Mouse (Mus musculus) embryonic facial prominence, embryonic 14.5 days (tissue): ENCODE results near the gene Trem2. TPM values are rescaled to one million over a fixed set of nuclear protein-coding genes. Genes with fewer than 3 reads are reported as not detected.

ENCODE experiments used
- ATAC-seq: fragments of 200-750 bp; cut with Nextera tagmentation; 2 replicates; pipeline ENCODE4 v1.8.0; 2017; ENCODE audit warnings: low read depth, moderate number of reproducible peaks, moderate TSS enrichment
- DNase-seq: peaks from one replicate; pipeline ENCODE4 v3.0.0-alpha.2; 2015; ENCODE audit warnings: low spot score
- H3K27ac ChIP-seq: fragments of 300-500 bp; sonication (generic); replicated peaks from 2 replicates; pipeline ENCODE4 v1.5.1; 2014; ENCODE audit warnings: low read depth, mild to moderate bottlenecking, low read length, moderate library complexity
- H3K27me3 ChIP-seq: fragments of 300-500 bp; sonication (generic); replicated peaks from 2 replicates; pipeline ENCODE4 v1.6.1; 2014; ENCODE audit warnings: low read length; ENCODE audit not compliant: control insufficient read depth, insufficient read depth
- H3K36me3 ChIP-seq: fragments of 300-500 bp; sonication (generic); 2 replicates; pipeline ENCODE4 v1.6.1; 2014; ENCODE audit warnings: low read length, mixed read lengths; ENCODE audit not compliant: control insufficient read depth, insufficient read depth
- H3K4me1 ChIP-seq: fragments of 300-500 bp; sonication (generic); 2 replicates; pipeline ENCODE4 v1.6.1; 2014; ENCODE audit warnings: antibody characterized with exemption, low read length; ENCODE audit not compliant: control insufficient read depth, insufficient read depth
- H3K4me2 ChIP-seq: fragments of 300-500 bp; sonication (generic); 2 replicates; pipeline ENCODE4 v1.6.1; 2014; ENCODE audit warnings: low read depth, mild to moderate bottlenecking, low read length, moderate library complexity, mixed read lengths
- H3K4me3 ChIP-seq: fragments of 300-500 bp; sonication (generic); 2 replicates; pipeline ENCODE4 v1.5.1; 2014; ENCODE audit warnings: low read depth, mild to moderate bottlenecking, low read length
- H3K9ac ChIP-seq: fragments of 300-500 bp; sonication (generic); 2 replicates; pipeline ENCODE4 v1.6.1; 2014; ENCODE audit warnings: low read depth, mild to moderate bottlenecking, low read length, moderate library complexity, mixed read lengths
- H3K9me3 ChIP-seq: fragments of 300-500 bp; sonication (generic); 2 replicates; pipeline ENCODE4 v1.6.1; 2016; ENCODE audit warnings: low read length; ENCODE audit not compliant: control insufficient read depth
- WGBS: fragments of 180-500 bp; shearing (Covaris S2); extraction: QIAGEN DNeasy Blood & Tissue Kit; methylation state at CpG from one replicate; pipeline ENCODE4 v1.1.7; 2014; 5-methylcytosine and 5-hydroxymethylcytosine counted together
- polyA plus RNA-seq: library from polyadenylated mRNA; unstranded; fragments of >200 nt; fragmentation: Nextera tagmentation; extraction: Ambion mirVana; gene quantifications from 2 replicates; pipeline ENCODE4 v1.2.1, GENCODE M21; 2014

The Trem2 gene
- polyA plus RNA-seq, 1 experiment from 2014 or later = 6.6 TPM

DNA sequence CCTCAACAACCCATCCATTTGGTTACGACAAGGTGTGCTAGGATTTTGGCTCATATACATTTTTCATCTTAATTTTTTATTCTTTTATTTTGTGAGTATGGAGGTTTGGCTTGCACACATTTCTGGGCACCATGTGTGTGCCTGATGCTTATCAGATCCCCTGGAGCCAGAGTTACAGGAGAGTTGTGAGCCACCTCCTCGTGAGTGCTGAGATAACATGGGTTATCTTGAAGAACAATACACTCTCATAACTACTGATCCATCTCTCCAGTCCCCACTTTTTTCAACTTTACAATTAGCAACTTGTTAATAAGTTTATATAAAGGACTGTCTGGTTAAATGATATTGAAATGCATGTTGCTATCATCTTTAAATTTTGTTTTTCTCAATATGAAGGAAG lies 24.9 kb upstream of the Trem2 start:
- H3K4me2 ChIP-seq = no peak overlapping the region
- 79% methylated on average over 2 of the region's 2 CpGs for WGBS
- H3K9ac ChIP-seq = no peak overlapping the region
- no peaks in the 10 kb centered on the region for H3K27me3 ChIP-seq
- H3K36me3 ChIP-seq = no peaks in the 10 kb centered on the region
- no peak overlapping the region for H3K4me3 ChIP-seq
- no peak overlapping the region for H3K27ac ChIP-seq
- DNase-seq (no peak), ATAC-seq (no peak)
- no peaks in the 10 kb centered on the region for H3K9me3 ChIP-seq
- peaks cover 2% of the 10 kb centered on the region; the same call in 1 of the 2 replicates for H3K4me1 ChIP-seq

- Histone ChIP-seq H3K9me3 (no peaks in the 10 kb centered on the region), H3K27me3 (no peaks in the 10 kb centered on the region), H3K4me1 (peaks cover 3% of the 10 kb centered on the region; the same call in 1 of the 2 replicates), H3K4me3 (no peak overlapping the region), H3K4me2 (no peak overlapping the region), H3K36me3 (no peaks in the 10 kb centered on the region), H3K27ac (no peak overlapping the region), H3K9ac (no peak overlapping the region)
- ATAC-seq = no peak
- no peak for DNase-seq
- 80% methylated on average over 3 of the region's 3 CpGs for WGBS
Observed at GRCm38 (mm10) chr17:48323236-48323635, 23.0 kb upstream of the Trem2 start.

DNA sequence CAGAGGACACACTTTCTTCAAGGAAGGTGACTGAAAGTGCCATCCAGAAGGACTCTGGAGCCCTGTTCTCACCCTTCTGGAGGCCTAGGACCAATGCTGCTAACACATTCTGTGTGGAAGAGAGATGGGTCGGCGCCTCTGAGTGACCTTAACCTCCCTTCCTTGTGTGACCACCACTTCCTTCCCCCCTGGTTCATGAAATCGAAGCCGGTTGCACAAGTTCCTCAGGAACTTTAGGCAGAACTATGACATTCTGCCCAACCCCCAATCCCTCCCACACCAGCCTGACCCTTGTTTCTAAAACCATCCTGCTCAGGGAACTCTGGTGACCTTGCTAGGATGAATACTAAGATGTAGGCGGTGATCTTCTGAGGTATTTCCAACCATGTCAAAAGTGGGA lies 21.9 kb upstream of the Trem2 start:
- ATAC-seq = no peak
- Histone ChIP-seq H3K27ac (no peak overlapping the region), H3K4me2 (no peak overlapping the region), H3K4me3 (no peak overlapping the region), H3K36me3 (no peaks in the 10 kb centered on the region), H3K4me1 (peaks cover 3% of the 10 kb centered on the region; the same call in 1 of the 2 replicates), H3K9me3 (no peaks in the 10 kb centered on the region), H3K27me3 (no peaks in the 10 kb centered on the region), H3K9ac (no peak overlapping the region)
- whole genome bisulfite sequencing = 85% methylated on average over 5 of the region's 5 CpGs
- DNase-seq = no peak

- Histone ChIP-seq H3K4me2 (no peak overlapping the region), H3K4me3 (no peak overlapping the region), H3K36me3 (no peaks in the 10 kb centered on the region), H3K27ac (no peak overlapping the region), H3K9me3 (no peaks in the 10 kb centered on the region), H3K9ac (no peak overlapping the region), H3K4me1 (peaks cover 3% of the 10 kb centered on the region; the same call in 1 of the 2 replicates), H3K27me3 (no peaks in the 10 kb centered on the region)
- no peak for ATAC-seq
- DNase-seq = no peak
- 89% methylated on average over 6 of the region's 6 CpGs for WGBS
Observed at GRCm38 (mm10) chr17:48325093-48325492, 21.1 kb upstream of the Trem2 start.

DNA sequence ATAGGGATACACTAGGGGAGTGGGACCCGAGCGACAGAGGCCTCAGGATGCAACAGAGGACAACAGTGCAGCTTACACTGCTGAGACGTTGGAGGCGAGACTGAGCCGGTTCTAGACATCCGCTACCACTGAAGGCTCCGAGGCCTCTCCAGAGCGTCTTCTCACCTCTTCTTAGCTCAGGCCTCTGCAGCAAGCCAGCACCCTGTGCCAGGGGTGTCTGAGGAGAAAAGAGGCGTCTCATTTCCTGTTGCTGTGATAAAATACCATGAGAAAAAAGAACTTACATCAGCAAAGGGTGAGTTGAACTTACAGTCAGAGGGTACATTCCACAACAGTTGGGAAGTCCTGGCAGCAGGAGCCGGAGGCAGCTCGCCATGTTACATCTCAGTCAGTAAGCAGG lies 20.6 kb upstream of the Trem2 start:
- Histone ChIP-seq H3K27me3 (no peaks in the 10 kb centered on the region), H3K4me3 (no peak overlapping the region), H3K4me2 (no peak overlapping the region), H3K9ac (no peak overlapping the region), H3K36me3 (no peaks in the 10 kb centered on the region), H3K4me1 (peaks cover 3% of the 10 kb centered on the region; the same call in 1 of the 2 replicates), H3K9me3 (no peaks in the 10 kb centered on the region), H3K27ac (no peak overlapping the region)
- 93% methylated on average over 11 of the region's 11 CpGs for WGBS
- DNase-seq (no peak), ATAC-seq (no peak)

DNA sequence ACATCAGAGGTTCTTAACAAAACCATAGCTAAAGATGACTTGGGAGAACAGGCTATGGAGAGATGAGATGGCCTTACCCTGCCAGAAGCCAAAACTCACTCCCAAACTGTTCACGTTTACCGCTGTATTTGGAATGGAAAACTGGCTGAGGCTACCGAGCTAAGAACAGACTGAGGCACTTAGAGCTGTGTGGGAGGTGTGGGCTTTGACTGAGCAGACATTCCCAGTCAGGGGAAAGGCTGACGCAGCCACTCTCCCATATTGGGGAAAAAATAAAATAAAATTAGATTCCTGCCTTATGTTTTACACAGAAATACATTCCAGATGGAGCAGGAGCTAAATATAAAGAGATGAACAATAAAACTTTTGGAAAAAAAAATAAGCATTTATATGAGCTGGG lies 19.5 kb upstream of the Trem2 start:
- Histone ChIP-seq H3K4me1 (peaks cover 3% of the 10 kb centered on the region; the same call in 1 of the 2 replicates), H3K4me3 (no peak overlapping the region), H3K9me3 (no peaks in the 10 kb centered on the region), H3K36me3 (no peaks in the 10 kb centered on the region), H3K27ac (peak overlapping the region; percentile 42), H3K27me3 (no peaks in the 10 kb centered on the region), H3K4me2 (no peak overlapping the region), H3K9ac (no peak overlapping the region)
- ATAC-seq (no peak), DNase-seq (peak; percentile 63)
- 51% methylated on average over 4 of the region's 4 CpGs for WGBS

GRCm38 (mm10) chr17:48332524-48332923 lies 13.7 kb upstream of the Trem2 start:
- DNase-seq = no peak

DNA sequence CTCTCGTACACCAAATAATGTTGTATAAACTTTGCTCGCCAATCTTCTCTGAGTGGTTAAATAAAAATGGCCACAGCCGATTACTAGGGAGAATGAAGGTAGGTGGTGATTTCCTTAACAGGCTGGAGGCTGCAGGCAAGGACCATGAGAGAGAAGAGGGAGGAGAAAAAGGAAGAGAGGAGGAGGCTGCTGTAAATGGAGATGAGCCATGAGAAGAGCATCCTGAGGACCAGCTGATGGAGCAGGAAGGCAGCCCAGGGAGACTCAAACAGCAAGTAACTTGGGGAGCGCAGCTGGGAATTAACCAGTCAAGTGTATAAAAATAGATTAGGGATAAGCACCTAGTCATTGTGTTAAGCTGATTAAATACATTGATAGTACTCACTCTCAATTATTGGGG lies 12.0 kb upstream of the Trem2 start:
- whole genome bisulfite sequencing = 86% methylated on average over 4 of the region's 4 CpGs
- ATAC-seq = no peak

More at GRCm38 (mm10) chr17:48332524-48332923, 13.7 kb upstream of the Trem2 start:
- Histone ChIP-seq H3K27me3 (no peaks in the 10 kb centered on the region), H3K4me2 (no peak overlapping the region), H3K27ac (no peak overlapping the region), H3K9ac (no peak overlapping the region), H3K36me3 (no peaks in the 10 kb centered on the region), H3K4me3 (no peak overlapping the region), H3K9me3 (no peaks in the 10 kb centered on the region), H3K4me1 (no peaks in the 10 kb centered on the region)
- ATAC-seq = no peak
- WGBS = 92% methylated on average over 2 of the region's 2 CpGs

DNA sequence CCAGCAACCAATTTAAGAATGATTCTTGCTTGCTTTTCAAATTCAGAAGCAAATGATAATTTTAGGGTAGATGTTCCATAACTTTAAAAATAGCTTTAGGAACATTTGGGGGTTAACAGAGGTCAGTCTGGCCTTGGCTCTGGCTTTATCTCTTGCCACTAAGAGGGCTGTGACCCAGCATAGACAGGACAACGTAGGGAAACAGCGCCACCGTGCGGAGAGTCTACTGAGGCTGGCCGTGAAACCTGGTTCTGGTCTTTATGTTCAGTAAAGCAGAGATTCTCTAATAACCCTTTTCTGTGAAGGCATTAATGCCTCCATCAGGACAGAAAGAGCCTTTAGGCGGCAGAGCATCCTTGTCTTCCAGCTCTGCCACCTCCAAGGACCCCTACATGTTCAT lies 9.3 kb upstream of the Trem2 start:
- no peaks in the 10 kb centered on the region for H3K36me3 ChIP-seq
- H3K4me3 ChIP-seq = no peak overlapping the region
- DNase-seq (peak; percentile 62), ATAC-seq (no peak)
- H3K4me1 ChIP-seq = no peaks in the 10 kb centered on the region
- H3K27me3 ChIP-seq = no peaks in the 10 kb centered on the region
- H3K9me3 ChIP-seq = no peaks in the 10 kb centered on the region
- H3K27ac ChIP-seq = no peak overlapping the region
- no peak overlapping the region for H3K9ac ChIP-seq
- WGBS = 4% methylated on average over 6 of the region's 6 CpGs
- H3K4me2 ChIP-seq = no peak overlapping the region

More for the DNA sequence above, 12.0 kb upstream of the Trem2 start:
- Histone ChIP-seq H3K4me2 (no peak overlapping the region), H3K27me3 (no peaks in the 10 kb centered on the region), H3K4me3 (no peak overlapping the region), H3K9me3 (no peaks in the 10 kb centered on the region), H3K9ac (no peak overlapping the region), H3K4me1 (no peaks in the 10 kb centered on the region), H3K27ac (no peak overlapping the region), H3K36me3 (no peaks in the 10 kb centered on the region)
- no peak for DNase-seq
